Mouse (Mus musculus): ENCODE measurements at regions not wholly inside any gene's neighbourhood (a gene's known extent, or its start where the extent isn't known, plus 50 kb on each side); places are given as distances from the start of the nearest gene placed in this dataset.
"Not testable (repeated sequence)": the region's sequence is repeated elsewhere in the genome, so short reads cannot be mapped to it uniquely, and the experiment has no call there.

DNA sequence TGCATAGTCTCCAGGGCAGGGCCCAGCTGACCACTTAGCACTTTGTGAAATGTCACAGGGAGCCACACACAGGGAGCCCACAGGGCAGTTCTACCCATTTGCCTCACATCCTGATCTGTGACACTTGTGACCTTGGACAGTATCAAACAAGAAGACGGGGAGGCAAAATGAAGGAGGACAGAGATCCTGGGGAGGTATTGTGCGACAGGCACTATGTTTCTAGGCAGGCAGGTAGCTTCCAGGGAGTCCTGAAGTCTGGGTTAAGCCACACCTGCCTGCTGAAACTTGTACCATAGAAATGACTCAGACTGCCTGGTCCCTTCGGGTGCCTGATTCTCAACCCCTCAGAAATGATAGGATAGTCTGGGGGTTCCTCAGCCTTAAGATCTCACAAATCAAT lies 127.8 kb downstream of the Tcp10c start:
- Histone ChIP-seq H3K27me3 (ENCODE audit: control insufficient read depth, insufficient read depth, low read length) (no peaks in the 10 kb centered on the region), H3K4me2 (ENCODE audit: low read length) (no peak overlapping the region), H3K36me3 (ENCODE audit: control insufficient read depth, insufficient read depth, low read length) (no peaks in the 10 kb centered on the region), H3K27ac (replicated peaks; ENCODE audit: low read depth, low read length) (no peak overlapping the region), H3K4me3 (replicated peaks; ENCODE audit: low read depth, low read length) (no peak overlapping the region), H3K4me1 (ENCODE audit: control insufficient read depth, insufficient read depth, low read length) (peaks cover 18% of the 10 kb centered on the region), H3K9me3 (ENCODE audit: control insufficient read depth, low read length) (no peaks in the 10 kb centered on the region), H3K9ac (replicated peaks; ENCODE audit: low read length) (no peak overlapping the region)
- 84% methylated on average over 3 of the region's 3 CpGs for WGBS
- ATAC-seq (ENCODE audit: low FRiP score, low TSS enrichment) (no peak), DNase-seq (no peak)

DNA sequence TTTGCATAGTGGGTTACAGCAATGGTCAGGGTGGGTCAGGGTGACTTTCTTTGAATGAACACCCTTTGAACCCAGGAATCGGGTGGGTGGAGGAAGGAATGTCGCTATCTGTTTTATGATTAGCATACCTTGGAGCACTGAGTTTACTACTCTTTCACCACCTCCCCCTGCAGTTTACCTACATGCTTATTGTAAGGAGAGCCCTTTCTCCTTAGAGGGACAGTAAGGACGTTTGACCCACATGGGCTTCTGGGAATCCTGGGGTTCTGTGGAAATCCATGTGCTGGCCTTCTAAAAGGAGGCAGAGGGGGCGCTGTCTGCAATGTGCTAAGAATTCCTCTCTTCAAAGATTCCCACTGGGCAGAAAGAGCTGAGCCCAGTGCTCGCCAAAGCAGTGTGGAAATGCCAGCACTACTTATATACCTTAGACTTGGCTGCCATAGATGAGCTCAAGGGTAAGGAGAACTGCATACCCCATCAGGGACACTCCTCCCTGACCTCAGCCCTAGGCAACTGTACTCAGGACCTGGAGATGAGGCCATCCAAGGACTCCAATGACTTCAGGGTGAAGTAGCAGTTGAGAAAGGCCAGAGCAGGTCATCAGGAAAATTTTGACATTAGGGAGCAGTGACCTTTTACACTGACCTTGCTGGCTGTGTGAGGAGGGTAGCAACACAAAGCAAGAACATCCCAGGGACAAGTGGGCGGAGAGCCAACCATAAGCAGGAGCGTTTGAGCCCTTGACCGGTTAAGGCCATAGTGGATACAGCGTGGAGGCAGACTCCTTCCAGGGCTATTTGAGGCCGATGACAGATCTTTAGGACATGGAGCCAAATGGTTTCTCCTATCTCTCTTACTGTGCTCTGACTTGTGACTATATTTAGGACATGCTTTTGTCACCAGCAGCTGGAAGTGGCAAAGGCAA lies 133.2 kb downstream of the Tcp10c start:
- WGBS: 85% methylated on average over 10 of the region's 10 CpGs
- Histone ChIP-seq H3K27me3 (ENCODE audit: control insufficient read depth, insufficient read depth, low read length) (no peaks in the 10 kb centered on the region), H3K27ac (replicated peaks; ENCODE audit: low read depth, low read length) (no peak overlapping the region), H3K9ac (replicated peaks; ENCODE audit: low read length) (no peak overlapping the region), H3K4me2 (ENCODE audit: low read length) (no peak overlapping the region), H3K9me3 (ENCODE audit: control insufficient read depth, low read length) (no peaks in the 10 kb centered on the region), H3K36me3 (ENCODE audit: control insufficient read depth, insufficient read depth, low read length) (no peaks in the 10 kb centered on the region), H3K4me1 (ENCODE audit: control insufficient read depth, insufficient read depth, low read length) (no peaks in the 10 kb centered on the region), H3K4me3 (replicated peaks; ENCODE audit: low read depth, low read length) (no peak overlapping the region)
- DNase-seq (no peak), ATAC-seq (ENCODE audit: low FRiP score, low TSS enrichment) (no peak)

DNA sequence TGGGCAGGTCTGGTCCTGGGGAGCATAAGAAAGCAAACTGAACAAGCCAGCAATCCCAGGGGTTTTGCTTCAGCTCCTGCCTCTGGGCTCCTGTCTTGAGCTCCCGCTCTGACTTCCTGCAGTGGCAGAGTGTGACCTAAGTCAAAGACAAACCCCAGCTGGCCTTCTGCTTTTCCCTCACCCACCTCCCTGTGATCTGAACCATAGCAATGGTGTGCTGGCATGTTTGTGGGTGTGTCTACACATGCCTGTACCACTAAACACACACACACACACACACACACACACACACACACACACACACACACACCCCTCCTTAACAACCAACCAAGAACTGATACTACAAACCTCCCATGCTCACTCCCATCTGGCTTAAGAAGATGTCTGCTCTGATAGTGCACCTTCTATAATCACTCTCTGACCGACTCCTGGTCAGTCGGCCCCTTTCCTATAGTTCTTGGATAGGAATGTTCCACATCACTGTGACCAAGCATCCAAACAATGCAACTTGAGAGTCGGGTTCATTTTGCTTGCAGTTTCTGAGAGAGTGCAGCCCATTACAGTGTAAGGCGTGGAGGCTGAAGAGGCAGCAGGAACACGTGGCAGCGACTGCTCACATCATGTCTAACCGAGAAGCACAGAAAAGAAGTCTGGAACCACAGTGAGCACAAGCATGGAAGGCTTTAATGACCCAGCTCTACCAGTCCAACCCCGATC lies 134.4 kb downstream of the Tcp10c start:
- DNase-seq (no peak), ATAC-seq (ENCODE audit: low FRiP score, low TSS enrichment) (no peak)
- Histone ChIP-seq H3K4me1 (ENCODE audit: control insufficient read depth, insufficient read depth, low read length) (no peaks in the 10 kb centered on the region), H3K27ac (replicated peaks; ENCODE audit: low read depth, low read length) (no peak overlapping the region), H3K4me3 (replicated peaks; ENCODE audit: low read depth, low read length) (no peak overlapping the region), H3K4me2 (ENCODE audit: low read length) (no peak overlapping the region), H3K27me3 (ENCODE audit: control insufficient read depth, insufficient read depth, low read length) (no peaks in the 10 kb centered on the region), H3K36me3 (ENCODE audit: control insufficient read depth, insufficient read depth, low read length) (no peaks in the 10 kb centered on the region), H3K9ac (replicated peaks; ENCODE audit: low read length) (no peak overlapping the region), H3K9me3 (ENCODE audit: control insufficient read depth, low read length) (no peaks in the 10 kb centered on the region)
- WGBS: 83% methylated on average over 9 of the region's 9 CpGs

DNA sequence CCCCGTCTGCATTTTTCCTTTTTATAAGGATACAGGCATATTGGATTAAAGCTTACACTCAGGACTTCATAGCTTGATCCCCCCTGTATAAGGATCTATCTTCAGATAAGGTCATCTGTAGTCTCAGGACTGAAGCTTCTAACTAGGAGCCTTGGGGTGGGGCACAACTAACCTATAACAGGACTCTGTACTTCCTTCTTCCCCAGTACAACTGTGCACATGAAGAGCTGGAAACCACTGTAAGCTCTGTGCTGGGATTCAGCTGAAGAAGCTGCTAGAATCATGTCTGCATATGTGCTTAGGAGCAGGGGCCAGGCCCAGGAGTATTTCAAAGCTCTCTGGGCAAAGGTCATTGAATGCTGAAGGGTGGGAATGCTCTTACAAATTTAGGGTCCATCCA lies 137.9 kb downstream of the Tcp10c start:
- DNase-seq; H3K4me1 ChIP-seq (ENCODE audit: control insufficient read depth, insufficient read depth, low read length); H3K27me3 ChIP-seq (ENCODE audit: control insufficient read depth, insufficient read depth, low read length); H3K4me2 ChIP-seq (ENCODE audit: low read length); H3K36me3 ChIP-seq (ENCODE audit: control insufficient read depth, insufficient read depth, low read length); H3K9me3 ChIP-seq (ENCODE audit: control insufficient read depth, low read length); H3K4me3 ChIP-seq (replicated peaks; ENCODE audit: low read depth, low read length); H3K27ac ChIP-seq (replicated peaks; ENCODE audit: low read depth, low read length); H3K9ac ChIP-seq (replicated peaks; ENCODE audit: low read length); ATAC-seq (ENCODE audit: low FRiP score, low TSS enrichment): not testable (repeated sequence)
- WGBS: 100% methylated on average over 1 of the region's 1 CpGs

DNA sequence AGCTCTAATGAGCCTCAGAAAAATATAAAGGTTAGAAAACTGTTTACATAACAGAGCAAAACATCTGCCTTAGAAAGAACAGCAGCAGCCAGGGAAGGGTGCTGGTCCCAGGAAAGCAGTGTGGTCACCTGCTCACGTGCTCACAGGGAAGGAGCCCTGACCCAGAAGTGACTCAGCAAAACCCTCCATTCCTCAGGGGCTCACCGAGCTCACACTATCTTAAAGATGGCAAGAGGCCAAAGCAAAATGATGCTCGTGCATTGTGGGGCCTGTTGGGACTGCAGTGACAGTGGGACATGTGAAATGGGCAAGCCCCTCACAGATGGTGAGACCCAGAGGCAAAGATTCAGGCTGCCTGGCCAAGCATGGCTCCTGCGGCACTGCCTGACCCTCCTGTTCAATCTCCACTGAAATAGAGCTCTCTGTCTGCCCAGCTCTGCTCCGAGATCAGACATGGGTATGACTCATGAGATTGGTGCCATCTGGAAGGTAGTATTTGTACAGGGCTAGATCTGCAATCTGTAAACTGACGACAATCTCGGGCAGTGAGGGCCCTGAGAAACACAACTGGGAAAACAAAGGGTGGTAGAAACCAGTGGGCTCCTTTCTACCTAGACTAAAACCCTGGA lies 138.4 kb downstream of the Tcp10c start:
- H3K9me3 ChIP-seq (ENCODE audit: control insufficient read depth, low read length); H3K27me3 ChIP-seq (ENCODE audit: control insufficient read depth, insufficient read depth, low read length); H3K4me1 ChIP-seq (ENCODE audit: control insufficient read depth, insufficient read depth, low read length); H3K4me2 ChIP-seq (ENCODE audit: low read length); DNase-seq; H3K27ac ChIP-seq (replicated peaks; ENCODE audit: low read depth, low read length); H3K36me3 ChIP-seq (ENCODE audit: control insufficient read depth, insufficient read depth, low read length); H3K4me3 ChIP-seq (replicated peaks; ENCODE audit: low read depth, low read length); H3K9ac ChIP-seq (replicated peaks; ENCODE audit: low read length): not testable (repeated sequence)
- WGBS: 39% methylated on average over 3 of the region's 7 CpGs
- 0 out of 2 replicates have a peak, but pooled peaks have one; percentile 28 for ATAC-seq (ENCODE audit: low FRiP score, low TSS enrichment)

DNA sequence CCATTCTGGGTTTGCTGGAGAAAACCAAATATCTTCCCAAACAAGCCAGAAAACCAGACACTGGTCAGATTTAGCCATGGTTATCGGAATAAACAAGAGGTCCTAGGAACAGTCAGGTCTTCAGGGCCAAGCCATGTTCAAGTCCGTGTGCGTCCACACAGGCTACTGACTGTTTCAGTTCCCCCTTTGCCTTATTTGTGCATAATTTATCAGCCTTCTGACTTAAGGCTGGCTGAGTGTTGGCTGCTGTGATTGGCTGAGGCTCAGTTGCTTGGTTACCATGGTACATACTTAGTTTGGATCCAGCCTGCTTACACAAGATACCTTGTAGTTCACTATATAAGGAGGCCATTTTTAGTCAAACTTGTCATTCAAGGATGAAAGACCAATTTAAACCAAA lies 139.5 kb downstream of the Tcp10c start:
- not testable (repeated sequence) for DNase-seq; H3K27me3 ChIP-seq (ENCODE audit: control insufficient read depth, insufficient read depth, low read length); H3K4me3 ChIP-seq (replicated peaks; ENCODE audit: low read depth, low read length); H3K9me3 ChIP-seq (ENCODE audit: control insufficient read depth, low read length); H3K27ac ChIP-seq (replicated peaks; ENCODE audit: low read depth, low read length); ATAC-seq (ENCODE audit: low FRiP score, low TSS enrichment); H3K4me2 ChIP-seq (ENCODE audit: low read length); H3K36me3 ChIP-seq (ENCODE audit: control insufficient read depth, insufficient read depth, low read length); H3K4me1 ChIP-seq (ENCODE audit: control insufficient read depth, insufficient read depth, low read length); H3K9ac ChIP-seq (replicated peaks; ENCODE audit: low read length)
- 83% methylated on average over 3 of the region's 3 CpGs for WGBS

DNA sequence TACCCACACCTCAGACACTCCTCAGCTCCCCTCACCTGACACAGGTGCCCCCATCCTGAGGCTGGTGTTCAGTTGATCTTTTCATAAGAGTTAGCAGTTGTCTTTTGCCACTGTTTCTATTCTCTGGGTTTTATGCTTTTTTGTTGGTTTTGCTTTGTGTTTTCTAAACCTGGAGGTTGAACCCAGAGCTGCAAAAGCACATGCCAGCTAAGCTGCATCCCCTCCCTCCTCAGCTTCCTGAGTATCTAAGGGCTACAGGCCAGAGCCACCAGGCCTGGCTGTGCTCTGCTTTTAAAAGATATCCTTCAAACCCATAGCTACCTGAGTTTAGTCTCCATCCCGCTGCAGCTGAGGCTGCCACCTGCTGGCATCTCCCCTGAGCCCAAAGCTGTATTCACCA lies 140.1 kb downstream of the Tcp10c start:
- not testable (repeated sequence) for H3K27ac ChIP-seq (replicated peaks; ENCODE audit: low read depth, low read length); H3K4me2 ChIP-seq (ENCODE audit: low read length); H3K36me3 ChIP-seq (ENCODE audit: control insufficient read depth, insufficient read depth, low read length); H3K4me3 ChIP-seq (replicated peaks; ENCODE audit: low read depth, low read length); DNase-seq; H3K4me1 ChIP-seq (ENCODE audit: control insufficient read depth, insufficient read depth, low read length); H3K27me3 ChIP-seq (ENCODE audit: control insufficient read depth, insufficient read depth, low read length); H3K9ac ChIP-seq (replicated peaks; ENCODE audit: low read length); ATAC-seq (ENCODE audit: low FRiP score, low TSS enrichment); H3K9me3 ChIP-seq (ENCODE audit: control insufficient read depth, low read length)
- WGBS: no CpG with 5 or more reads among the region's 1 CpGs

DNA sequence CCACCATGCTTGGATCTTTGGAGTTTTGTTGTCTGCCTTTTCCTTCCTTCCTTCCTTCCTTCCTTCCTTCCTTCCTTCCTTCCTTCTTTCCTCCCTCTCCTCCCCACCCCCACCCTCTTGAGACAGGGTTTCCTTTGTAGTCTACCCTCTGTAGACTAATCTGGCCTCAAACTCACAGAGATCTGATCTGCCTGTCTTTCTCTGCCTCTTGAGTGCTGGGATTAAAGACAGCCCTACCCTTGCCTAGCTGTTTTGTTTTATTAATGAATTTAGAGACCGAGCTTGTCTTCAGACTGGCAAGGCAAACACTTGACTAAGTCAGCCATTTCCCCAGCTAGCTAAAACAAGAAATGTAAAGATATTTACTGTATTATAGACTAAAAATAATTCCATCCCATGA lies 150.0 kb downstream of the Tcp10c start:
- peak; percentile 42 for ATAC-seq (ENCODE audit: low FRiP score, low TSS enrichment)

More for the DNA sequence above, 150.0 kb downstream of the Tcp10c start:
- not testable (repeated sequence) for H3K9ac ChIP-seq (replicated peaks; ENCODE audit: low read length); H3K9me3 ChIP-seq (ENCODE audit: control insufficient read depth, low read length); H3K36me3 ChIP-seq (ENCODE audit: control insufficient read depth, insufficient read depth, low read length); H3K4me2 ChIP-seq (ENCODE audit: low read length); H3K27me3 ChIP-seq (ENCODE audit: control insufficient read depth, insufficient read depth, low read length); H3K4me1 ChIP-seq (ENCODE audit: control insufficient read depth, insufficient read depth, low read length); H3K4me3 ChIP-seq (replicated peaks; ENCODE audit: low read depth, low read length)
- peak overlapping the region; percentile 78 for H3K27ac ChIP-seq (replicated peaks; ENCODE audit: low read depth, low read length)
- peak; percentile 36 for DNase-seq
- 17% methylated on average over 1 of the region's 1 CpGs for WGBS

All from midbrain, embryonic 14.5 days (tissue).